Mouse (Mus musculus): ENCODE measurements around the gene Cotl1. TPM values are rescaled to one million over a fixed set of nuclear protein-coding genes. Genes with fewer than 3 reads are reported as not detected.

Cotl1 gene
- polyA plus RNA-seq, 1 experiment from 2014 or later = 197 TPM

DNA sequence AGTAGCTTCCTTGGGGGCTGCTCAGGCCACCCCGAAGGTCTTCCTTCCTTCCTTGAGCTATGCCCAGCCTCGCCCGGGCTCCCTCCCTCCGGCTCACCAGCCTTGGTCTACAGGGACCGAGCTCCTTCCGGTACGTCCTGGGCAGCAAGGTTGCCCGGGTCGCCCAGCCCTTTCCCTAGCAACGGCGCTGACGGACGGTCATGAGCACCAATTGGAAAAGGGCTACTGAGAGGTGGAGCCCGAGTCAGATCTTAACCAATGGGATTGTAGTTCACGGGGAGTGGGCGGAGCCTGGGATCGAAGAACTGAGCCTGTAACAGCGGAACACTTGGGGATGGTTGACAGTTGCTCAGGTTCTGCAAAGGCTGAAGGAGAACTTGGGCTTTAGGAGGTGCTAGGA is 62.1 kb downstream of the Cotl1 start, which contains the start of gene Tldc1:
Gene Tldc1, minus strand, starts transcription at position 154 of the 400 bp plus-strand sequence.
- peak within 1 kb of the TSS; percentile 70 for H3K9ac ChIP-seq (ENCODE audit: low read length)
- ATAC-seq (ENCODE audit: insufficient number of reproducible peaks, low FRiP score, low TSS enrichment, low read depth) (peak; percentile 91), DNase-seq (ENCODE audit: low spot score) (peak; percentile 99)
- H3K4me1 ChIP-seq (ENCODE audit: control insufficient read depth, insufficient read depth, low read length) = peaks cover 11% of the 10 kb centered on the region
- H3K9me3 ChIP-seq (ENCODE audit: control insufficient read depth, low read length) = no peaks in the 10 kb centered on the region
- WGBS = under 1% methylated on average over 18 of the region's 18 CpGs
- H3K27me3 ChIP-seq (ENCODE audit: control insufficient read depth, insufficient read depth, low read length) = no peaks in the 10 kb centered on the region
- H3K36me3 ChIP-seq (ENCODE audit: control insufficient read depth, insufficient read depth, low read length) = no peaks in the 10 kb centered on the region
- 0 out of 2 replicates have a peak within 1 kb of the TSS, but pooled peaks have one; percentile 54 for H3K27ac ChIP-seq (replicated peaks; ENCODE audit: low read depth, low read length)
- H3K4me3 ChIP-seq (ENCODE audit: low read depth, low read length) = peak within 1 kb of the TSS; percentile 51
- H3K4me2 ChIP-seq (ENCODE audit: low read depth, severe bottlenecking) = peak within 1 kb of the TSS; percentile 81

DNA sequence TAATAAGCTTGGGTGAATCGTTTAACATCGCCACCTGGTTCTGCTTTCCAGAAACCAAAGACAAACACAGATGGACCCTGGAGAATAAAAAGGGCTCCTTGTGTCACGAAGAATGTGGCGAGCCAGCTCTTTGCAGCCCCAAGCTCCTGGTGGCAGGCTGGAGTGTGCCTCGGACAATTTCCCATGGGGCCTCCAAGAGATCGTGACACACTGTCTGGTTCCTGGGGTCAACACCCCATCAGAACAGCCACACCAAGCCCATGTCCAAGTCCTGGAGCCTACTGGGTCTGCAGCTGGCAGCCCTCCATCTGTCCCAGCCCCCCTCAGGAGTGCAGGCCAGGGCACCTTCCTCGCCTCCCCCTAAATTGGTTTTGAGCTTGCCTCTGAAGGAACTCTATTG is 62.6 kb downstream of the Cotl1 start:
- Histone ChIP-seq H3K4me1 (ENCODE audit: control insufficient read depth, insufficient read depth, low read length) (peaks cover 11% of the 10 kb centered on the region), H3K9me3 (ENCODE audit: control insufficient read depth, low read length) (no peaks in the 10 kb centered on the region), H3K4me3 (ENCODE audit: low read depth, low read length) (peak overlapping the region; percentile 51), H3K27ac (replicated peaks; ENCODE audit: low read depth, low read length) (0 out of 2 replicates have a peak overlapping the region, but pooled peaks have one; percentile 54), H3K36me3 (ENCODE audit: control insufficient read depth, insufficient read depth, low read length) (no peaks in the 10 kb centered on the region), H3K4me2 (ENCODE audit: low read depth, severe bottlenecking) (peak overlapping the region; percentile 81), H3K27me3 (ENCODE audit: control insufficient read depth, insufficient read depth, low read length) (no peaks in the 10 kb centered on the region), H3K9ac (ENCODE audit: low read length) (peak overlapping the region; percentile 70)
- 27% methylated on average over 7 of the region's 7 CpGs for WGBS
- no peak; the same call in 1 of the 2 replicates for ATAC-seq (ENCODE audit: insufficient number of reproducible peaks, low FRiP score, low TSS enrichment, low read depth)
- DNase-seq (ENCODE audit: low spot score) = no peak

DNA sequence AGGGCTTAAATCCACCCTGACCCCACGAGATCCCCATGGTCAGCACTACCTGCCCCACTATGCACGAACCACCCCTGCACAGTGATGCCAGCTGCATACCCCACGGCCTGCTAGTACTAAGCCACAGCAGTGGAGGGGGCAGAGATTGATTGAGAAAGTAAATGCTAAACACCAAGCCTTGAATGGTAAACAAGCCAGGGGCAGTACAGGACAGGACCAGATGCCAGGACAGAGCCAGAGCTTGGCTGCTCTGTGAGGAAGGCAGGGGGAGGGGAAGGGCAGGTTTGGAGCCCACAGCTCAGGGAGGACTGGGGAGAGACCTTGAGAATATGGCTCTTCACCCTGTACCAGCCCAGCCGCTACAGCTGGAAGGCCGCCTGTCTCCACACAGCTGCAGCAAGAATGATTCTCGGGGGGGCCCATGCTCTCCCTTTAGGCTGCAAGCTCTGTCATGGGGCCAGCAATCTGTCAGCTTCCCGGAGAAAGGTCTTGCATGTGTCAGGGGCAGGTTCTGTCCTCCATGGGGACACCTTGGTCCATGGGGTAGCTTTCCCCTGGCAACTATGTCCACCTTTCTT is 63.6 kb downstream of the Cotl1 start:
- DNase-seq (ENCODE audit: low spot score) (no peak), ATAC-seq (ENCODE audit: insufficient number of reproducible peaks, low FRiP score, low TSS enrichment, low read depth) (no peak)
- H3K36me3 ChIP-seq (ENCODE audit: control insufficient read depth, insufficient read depth, low read length) = no peaks in the 10 kb centered on the region
- no peaks in the 10 kb centered on the region for H3K9me3 ChIP-seq (ENCODE audit: control insufficient read depth, low read length)
- peaks cover 11% of the 10 kb centered on the region for H3K4me1 ChIP-seq (ENCODE audit: control insufficient read depth, insufficient read depth, low read length)
- no peak overlapping the region for H3K27ac ChIP-seq (replicated peaks; ENCODE audit: low read depth, low read length)
- H3K9ac ChIP-seq (ENCODE audit: low read length) = no peak overlapping the region
- no peak overlapping the region for H3K4me2 ChIP-seq (ENCODE audit: low read depth, severe bottlenecking)
- 91% methylated on average over 7 of the region's 7 CpGs for WGBS
- no peaks in the 10 kb centered on the region for H3K27me3 ChIP-seq (ENCODE audit: control insufficient read depth, insufficient read depth, low read length)
- no peak overlapping the region for H3K4me3 ChIP-seq (ENCODE audit: low read depth, low read length)

DNA sequence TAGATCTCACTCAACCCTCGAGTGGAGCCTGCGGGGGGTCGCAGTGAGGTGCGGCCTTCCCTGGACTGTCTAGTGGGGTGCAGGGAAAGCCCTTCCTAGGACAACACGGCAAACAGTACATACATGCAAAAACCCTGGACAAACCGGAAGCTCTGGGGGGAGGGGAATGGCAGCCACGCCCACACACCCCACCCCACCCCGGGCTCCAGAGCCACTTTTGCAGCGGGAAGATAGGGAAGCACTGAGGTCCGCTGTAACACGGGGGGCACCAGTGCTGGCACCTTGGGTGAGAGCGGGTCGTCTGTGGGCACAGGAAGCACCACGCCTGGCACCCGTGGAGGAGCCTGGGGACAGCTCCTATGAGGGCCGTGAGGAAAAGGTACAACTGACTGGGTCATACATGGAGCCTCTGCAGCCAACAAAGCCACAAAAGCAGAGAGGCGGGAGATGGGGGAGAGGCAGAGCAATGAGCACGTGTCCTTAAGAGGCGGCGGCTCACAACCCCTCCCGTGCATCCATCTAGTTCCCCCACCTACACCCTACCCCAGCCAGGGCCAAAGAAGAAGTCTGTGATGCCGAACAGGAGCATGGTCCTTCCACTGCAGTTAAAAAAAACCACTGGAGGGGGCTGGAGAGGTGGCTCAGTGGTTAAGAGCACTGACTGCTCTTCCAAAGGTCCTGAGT is 74.4 kb downstream of the Cotl1 start:
- Histone ChIP-seq H3K9me3 (ENCODE audit: control insufficient read depth, low read length) (no peaks in the 10 kb centered on the region), H3K4me3 (ENCODE audit: low read depth, low read length) (no peak overlapping the region), H3K27me3 (ENCODE audit: control insufficient read depth, insufficient read depth, low read length) (no peaks in the 10 kb centered on the region), H3K4me2 (ENCODE audit: low read depth, severe bottlenecking) (no peak overlapping the region), H3K36me3 (ENCODE audit: control insufficient read depth, insufficient read depth, low read length) (no peaks in the 10 kb centered on the region), H3K4me1 (ENCODE audit: control insufficient read depth, insufficient read depth, low read length) (no peaks in the 10 kb centered on the region), H3K9ac (ENCODE audit: low read length) (no peak overlapping the region), H3K27ac (replicated peaks; ENCODE audit: low read depth, low read length) (no peak overlapping the region)
- 80% methylated on average over 22 of the region's 22 CpGs for WGBS
- DNase-seq (ENCODE audit: low spot score) (no peak), ATAC-seq (ENCODE audit: insufficient number of reproducible peaks, low FRiP score, low TSS enrichment, low read depth) (no peak)

DNA sequence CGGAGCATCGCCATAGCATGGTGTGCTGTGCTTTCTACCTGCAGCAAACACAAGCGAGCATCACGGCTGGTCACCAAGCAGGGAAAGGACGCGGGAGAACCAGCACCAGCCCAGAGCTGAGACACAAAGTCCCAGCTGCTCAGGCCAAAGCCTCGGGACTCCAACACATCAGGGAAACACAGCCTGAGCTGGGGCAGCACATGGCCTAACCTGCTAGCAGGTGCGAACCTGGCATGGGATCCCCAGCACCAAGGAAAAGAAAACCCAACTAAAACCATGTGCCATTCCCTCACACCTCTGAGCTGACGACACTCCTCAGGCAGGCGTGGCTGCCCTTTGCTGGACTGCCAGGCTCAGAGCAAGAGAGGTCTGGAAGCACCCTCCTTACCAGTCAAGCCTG is 75.0 kb downstream of the Cotl1 start:
- Histone ChIP-seq H3K9me3 (ENCODE audit: control insufficient read depth, low read length) (no peaks in the 10 kb centered on the region), H3K27ac (replicated peaks; ENCODE audit: low read depth, low read length) (no peak overlapping the region), H3K4me1 (ENCODE audit: control insufficient read depth, insufficient read depth, low read length) (no peaks in the 10 kb centered on the region), H3K9ac (ENCODE audit: low read length) (no peak overlapping the region), H3K4me3 (ENCODE audit: low read depth, low read length) (no peak overlapping the region), H3K4me2 (ENCODE audit: low read depth, severe bottlenecking) (no peak overlapping the region), H3K27me3 (ENCODE audit: control insufficient read depth, insufficient read depth, low read length) (no peaks in the 10 kb centered on the region), H3K36me3 (ENCODE audit: control insufficient read depth, insufficient read depth, low read length) (no peaks in the 10 kb centered on the region)
- no peak for DNase-seq (ENCODE audit: low spot score)
- 82% methylated on average over 10 of the region's 10 CpGs for WGBS
- no peak for ATAC-seq (ENCODE audit: insufficient number of reproducible peaks, low FRiP score, low TSS enrichment, low read depth)

DNA sequence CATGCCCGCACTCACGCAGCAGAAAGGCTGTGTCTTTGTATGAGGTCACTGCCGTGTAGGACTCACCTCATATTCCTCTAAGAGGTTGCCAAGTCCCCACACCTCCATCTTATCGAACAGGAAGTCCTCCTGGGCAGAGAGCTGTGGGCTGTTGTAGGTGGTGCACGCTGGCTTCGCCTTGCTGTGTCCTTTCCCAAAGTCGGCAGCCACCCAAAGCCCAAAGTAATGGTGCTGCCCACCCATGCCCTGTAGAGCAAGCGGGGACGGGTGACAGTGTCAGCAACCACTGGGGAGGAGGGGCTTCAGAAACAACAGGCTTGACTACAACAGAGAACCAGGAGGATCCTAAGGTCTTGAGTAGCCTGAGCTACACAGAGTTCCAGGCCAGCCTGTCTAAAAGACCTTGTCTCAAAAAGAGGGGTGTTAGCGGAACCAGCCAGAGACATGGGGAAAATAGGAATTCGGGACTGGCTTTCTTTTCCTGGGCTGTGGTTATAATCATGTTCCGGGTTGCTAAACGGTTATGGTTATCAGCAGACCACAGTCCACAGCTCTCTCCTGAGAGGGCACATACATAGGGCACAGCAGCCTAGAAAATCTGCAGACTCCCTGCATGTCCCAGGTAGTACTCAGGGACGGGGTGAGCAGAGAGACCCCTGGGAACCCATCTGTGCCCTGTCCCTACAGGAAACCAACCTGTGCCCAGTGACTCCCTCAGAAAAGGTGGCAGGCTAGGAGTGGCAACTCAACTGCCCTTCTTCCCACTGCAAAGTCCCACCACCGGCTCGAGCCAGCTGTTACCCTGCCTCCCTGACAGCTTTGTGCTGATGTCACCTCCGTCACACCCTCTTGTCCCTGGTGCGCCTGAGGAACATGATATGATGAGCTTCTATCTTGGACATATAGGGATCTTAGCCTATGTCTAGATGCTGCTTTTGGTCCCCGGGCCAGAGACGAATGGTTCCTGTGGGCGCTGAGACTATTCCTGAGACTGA is 77.8 kb downstream of the Cotl1 start:
- Histone ChIP-seq H3K9ac (ENCODE audit: low read length) (0 out of 2 replicates have a peak overlapping the region, but pooled peaks have one; percentile 14), H3K4me1 (ENCODE audit: control insufficient read depth, insufficient read depth, low read length) (no peaks in the 10 kb centered on the region), H3K9me3 (ENCODE audit: control insufficient read depth, low read length) (no peaks in the 10 kb centered on the region), H3K27ac (replicated peaks; ENCODE audit: low read depth, low read length) (no peak overlapping the region), H3K4me3 (ENCODE audit: low read depth, low read length) (no peak overlapping the region), H3K27me3 (ENCODE audit: control insufficient read depth, insufficient read depth, low read length) (no peaks in the 10 kb centered on the region), H3K36me3 (ENCODE audit: control insufficient read depth, insufficient read depth, low read length) (no peaks in the 10 kb centered on the region), H3K4me2 (ENCODE audit: low read depth, severe bottlenecking) (no peak overlapping the region)
- DNase-seq (ENCODE audit: low spot score) = no peak
- ATAC-seq (ENCODE audit: insufficient number of reproducible peaks, low FRiP score, low TSS enrichment, low read depth) = no peak
- WGBS = 91% methylated on average over 21 of the region's 21 CpGs

DNA sequence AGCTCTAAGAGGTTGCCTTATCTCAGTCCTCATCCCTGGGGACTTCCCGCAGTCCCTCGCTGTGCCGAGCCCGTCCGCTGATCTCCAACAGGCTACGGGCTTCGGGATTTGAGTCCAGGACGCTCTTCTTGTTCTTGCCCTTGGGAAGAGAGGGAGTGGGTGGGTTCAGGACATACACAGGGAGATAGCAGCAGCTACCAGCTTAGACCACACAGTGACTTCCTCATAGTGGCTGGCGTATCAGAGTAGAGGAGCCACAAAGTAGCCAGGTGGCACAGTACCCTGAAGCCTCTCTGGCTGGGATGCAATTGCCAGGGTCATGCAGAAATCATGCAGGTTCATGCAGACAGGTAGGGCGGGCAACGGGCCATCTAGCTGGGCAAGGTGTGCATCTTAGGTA is 78.7 kb downstream of the Cotl1 start:
- no peaks in the 10 kb centered on the region for H3K27me3 ChIP-seq (ENCODE audit: control insufficient read depth, insufficient read depth, low read length)
- ATAC-seq (ENCODE audit: insufficient number of reproducible peaks, low FRiP score, low TSS enrichment, low read depth) = no peak
- no peak overlapping the region for H3K4me2 ChIP-seq (ENCODE audit: low read depth, severe bottlenecking)
- no peaks in the 10 kb centered on the region for H3K9me3 ChIP-seq (ENCODE audit: control insufficient read depth, low read length)
- no peak overlapping the region for H3K9ac ChIP-seq (ENCODE audit: low read length)
- DNase-seq (ENCODE audit: low spot score) = no peak
- H3K27ac ChIP-seq (replicated peaks; ENCODE audit: low read depth, low read length) = no peak overlapping the region
- no peaks in the 10 kb centered on the region for H3K4me1 ChIP-seq (ENCODE audit: control insufficient read depth, insufficient read depth, low read length)
- H3K36me3 ChIP-seq (ENCODE audit: control insufficient read depth, insufficient read depth, low read length) = no peaks in the 10 kb centered on the region
- no peak overlapping the region for H3K4me3 ChIP-seq (ENCODE audit: low read depth, low read length)
- 87% methylated on average over 11 of the region's 11 CpGs for WGBS

All from limb, embryonic 11.5 days (tissue).